Mouse (Mus musculus) forebrain, embryonic 15.5 days (tissue): ENCODE measurements at regions not wholly inside any gene's neighbourhood (a gene's known extent, or its start where the extent isn't known, plus 50 kb on each side); places are given as distances from the start of the nearest gene placed in this dataset.
"Not testable (repeated sequence)": the region's sequence is repeated elsewhere in the genome, so short reads cannot be mapped to it uniquely, and the experiment has no call there.

Experiments used
- ATAC-seq: fragments of 200-750 bp; cut with Nextera tagmentation; replicated peaks from 2 replicates; pipeline ENCODE4 v1.8.0; 2017; ENCODE audit warnings: mild to moderate bottlenecking, moderate TSS enrichment, moderate library complexity
- H3K27ac ChIP-seq: fragments of 300-500 bp; sonication (generic); replicated peaks from 2 replicates; pipeline ENCODE4 v1.5.1; 2015; ENCODE audit warnings: mild to moderate bottlenecking, inconsistent platforms
- H3K27me3 ChIP-seq: fragments of 300-500 bp; sonication (generic); 2 replicates; pipeline ENCODE4 v1.6.1; 2015; ENCODE audit warnings: inconsistent platforms
- H3K36me3 ChIP-seq: fragments of 300-500 bp; sonication (generic); 2 replicates; pipeline ENCODE4 v1.6.1; 2015; ENCODE audit warnings: mild to moderate bottlenecking, inconsistent platforms
- H3K4me1 ChIP-seq: fragments of 300-500 bp; sonication (generic); 2 replicates; pipeline ENCODE4 v1.6.1; 2015; ENCODE audit warnings: inconsistent platforms
- H3K4me2 ChIP-seq: fragments of 300-500 bp; sonication (generic); replicated peaks from 2 replicates; pipeline ENCODE4 v1.6.1; 2015; ENCODE audit warnings: mild to moderate bottlenecking, inconsistent platforms
- H3K4me3 ChIP-seq: fragments of 300-500 bp; sonication (generic); 2 replicates; pipeline ENCODE4 v1.5.1; 2015; ENCODE audit warnings: mild to moderate bottlenecking, inconsistent platforms
- H3K9ac ChIP-seq: fragments of 300-500 bp; sonication (generic); replicated peaks from 2 replicates; pipeline ENCODE4 v1.6.1; 2015; ENCODE audit warnings: mild to moderate bottlenecking, inconsistent platforms
- H3K9me3 ChIP-seq: fragments of 300-500 bp; sonication (generic); 2 replicates; pipeline ENCODE4 v1.6.1; 2016; ENCODE audit warnings: inconsistent platforms
- WGBS: fragments of 180-500 bp; shearing (Covaris S2); methylation state at CpG from one replicate; pipeline ENCODE4 v1.1.7; 2015; ENCODE audit warnings: mixed read lengths; 5-methylcytosine and 5-hydroxymethylcytosine counted together

DNA sequence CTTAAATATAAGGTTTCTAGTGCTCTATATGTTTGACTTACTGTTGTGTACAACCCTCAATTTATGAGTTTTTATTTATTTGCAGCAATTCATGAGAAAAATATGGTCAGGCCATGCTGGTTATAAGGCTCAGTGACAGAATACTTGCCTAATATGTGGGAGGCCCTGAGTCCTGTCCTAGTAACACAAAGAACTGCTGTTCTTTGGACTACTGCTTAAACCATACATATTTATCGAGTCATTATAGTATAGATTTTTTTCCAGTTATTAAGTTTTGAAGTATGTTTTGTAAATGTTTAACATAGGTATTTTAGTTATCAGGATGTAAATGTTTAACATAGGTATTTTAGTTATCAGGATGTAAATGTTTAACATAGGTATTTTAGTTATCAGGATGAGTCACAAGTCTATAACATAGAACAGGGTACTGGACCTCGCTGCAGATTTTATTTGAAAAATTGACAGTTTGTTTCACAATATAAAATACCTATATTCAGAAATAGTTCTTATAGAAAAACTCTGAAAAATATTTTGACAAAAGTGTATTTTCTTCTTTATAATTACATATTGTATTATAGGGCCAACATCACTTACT lies 607.4 kb downstream of the Epha7 start:
- Histone ChIP-seq H3K4me2 (no peak overlapping the region), H3K9ac (no peak overlapping the region), H3K4me3 (no peak overlapping the region), H3K36me3 (no peaks in the 10 kb centered on the region), H3K27ac (no peak overlapping the region), H3K4me1 (no peaks in the 10 kb centered on the region), H3K27me3 (no peaks in the 10 kb centered on the region), H3K9me3 (no peaks in the 10 kb centered on the region)
- no peak for ATAC-seq
- 90% methylated on average over 2 of the region's 2 CpGs for WGBS

DNA sequence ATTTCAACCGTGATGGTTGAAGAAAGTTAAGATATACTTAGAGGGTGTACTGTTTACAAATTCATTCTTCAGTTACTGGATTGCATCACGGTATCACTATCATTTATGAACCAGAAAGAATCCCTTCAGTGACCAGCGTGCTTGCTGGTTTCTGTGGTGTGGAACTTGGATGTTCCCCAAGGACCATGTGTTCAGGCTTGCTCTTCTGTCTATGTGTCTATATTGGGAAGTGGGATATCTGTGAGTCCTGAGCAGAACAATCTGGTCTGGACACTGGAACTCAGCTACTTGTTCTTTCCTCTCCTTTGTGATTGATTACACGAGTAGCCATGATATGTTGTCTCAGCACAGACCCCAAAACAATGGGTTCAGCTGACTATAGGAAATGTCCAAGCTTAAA lies 618.6 kb downstream of the Epha7 start:
- not testable (repeated sequence) for H3K27ac ChIP-seq, H3K27me3 ChIP-seq, H3K36me3 ChIP-seq, H3K4me1 ChIP-seq, H3K4me3 ChIP-seq, ATAC-seq, H3K4me2 ChIP-seq, H3K9me3 ChIP-seq, H3K9ac ChIP-seq
- 88% methylated on average over 4 of the region's 4 CpGs for WGBS

DNA sequence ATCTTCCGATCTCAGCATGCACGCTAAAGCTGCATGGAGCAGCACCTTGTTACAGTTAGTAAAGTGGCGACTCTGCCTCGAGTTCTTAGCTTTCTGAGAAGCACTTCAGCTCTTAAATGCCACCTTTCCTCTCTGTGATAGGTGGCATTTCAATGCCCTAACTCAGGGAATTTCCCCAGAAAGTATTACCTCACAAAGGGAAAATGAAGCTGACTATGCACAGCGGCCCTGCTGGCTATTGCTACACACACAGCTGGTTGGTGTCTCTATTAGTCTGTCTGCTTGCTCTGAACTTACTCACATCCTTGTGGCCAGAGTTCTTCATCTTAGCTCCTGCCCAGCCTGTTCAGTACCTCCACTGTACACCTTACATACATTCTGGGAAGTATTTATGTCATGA lies 650.4 kb downstream of the Epha7 start:
- Histone ChIP-seq H3K27ac (no peak overlapping the region), H3K4me2 (no peak overlapping the region), H3K4me3 (no peak overlapping the region), H3K27me3 (no peaks in the 10 kb centered on the region), H3K4me1 (no peaks in the 10 kb centered on the region), H3K9me3 (no peaks in the 10 kb centered on the region), H3K36me3 (no peaks in the 10 kb centered on the region), H3K9ac (no peak overlapping the region)
- WGBS, result 74% methylated on average over 5 of the region's 5 CpGs
- no peak for ATAC-seq

DNA sequence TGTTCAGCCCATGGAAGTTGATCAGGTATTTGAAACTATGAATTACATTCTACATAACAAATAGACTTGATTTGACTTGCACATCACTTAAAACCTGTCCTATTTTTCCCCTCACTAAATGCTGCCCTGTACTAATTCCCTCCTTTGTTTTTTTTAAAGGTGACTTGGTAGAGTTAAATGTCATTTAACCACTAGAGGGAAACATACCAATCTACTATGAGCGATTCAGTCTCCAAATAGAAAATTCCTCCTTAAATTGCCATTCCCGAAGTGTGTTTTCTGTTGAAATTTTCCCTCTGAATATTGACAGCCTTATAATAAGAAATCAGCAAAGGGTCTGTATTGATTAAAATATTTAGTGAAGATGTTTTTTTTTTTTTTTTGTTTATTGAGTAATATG lies 653.4 kb downstream of the Epha7 start:
- Histone ChIP-seq H3K9ac (no peak overlapping the region), H3K9me3 (no peaks in the 10 kb centered on the region), H3K27me3 (no peaks in the 10 kb centered on the region), H3K36me3 (no peaks in the 10 kb centered on the region), H3K4me3 (no peak overlapping the region), H3K4me1 (no peaks in the 10 kb centered on the region), H3K4me2 (no peak overlapping the region), H3K27ac (no peak overlapping the region)
- no peak for ATAC-seq
- WGBS, result 68% methylated on average over 2 of the region's 2 CpGs

DNA sequence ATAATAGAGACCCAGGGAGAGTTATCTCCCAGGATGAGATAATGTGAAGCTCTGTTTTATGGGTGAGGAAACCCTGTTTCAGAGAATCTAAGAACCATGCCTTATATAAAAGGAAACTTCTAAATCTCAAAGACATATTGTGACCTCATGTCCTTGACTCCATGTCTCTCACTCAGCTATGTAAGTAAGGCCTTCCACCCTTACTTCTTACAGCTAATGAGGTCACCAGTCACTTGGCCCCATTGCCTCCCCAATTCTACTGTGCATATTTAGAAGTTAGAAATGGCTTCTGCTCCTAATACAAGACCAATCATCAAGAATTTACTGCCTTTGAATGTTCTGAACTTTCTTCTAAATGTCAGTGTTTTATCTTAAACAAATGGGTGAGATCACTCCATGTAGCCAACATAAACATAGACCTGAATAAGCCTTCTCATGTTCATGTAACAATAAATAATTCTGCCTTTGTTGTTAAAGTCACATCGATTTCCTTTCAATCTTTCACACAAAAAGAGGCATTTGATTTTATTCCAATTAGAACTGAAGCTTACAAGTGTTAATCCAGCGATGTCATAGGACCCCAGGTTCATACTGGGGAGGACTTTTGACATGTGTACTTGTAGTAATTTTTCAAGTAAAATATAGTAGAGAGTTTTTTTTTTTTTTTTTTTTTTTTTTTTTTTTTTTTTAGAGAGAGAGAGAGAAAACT lies 667.6 kb downstream of the Epha7 start:
- H3K27me3 ChIP-seq, result no peaks in the 10 kb centered on the region

DNA sequence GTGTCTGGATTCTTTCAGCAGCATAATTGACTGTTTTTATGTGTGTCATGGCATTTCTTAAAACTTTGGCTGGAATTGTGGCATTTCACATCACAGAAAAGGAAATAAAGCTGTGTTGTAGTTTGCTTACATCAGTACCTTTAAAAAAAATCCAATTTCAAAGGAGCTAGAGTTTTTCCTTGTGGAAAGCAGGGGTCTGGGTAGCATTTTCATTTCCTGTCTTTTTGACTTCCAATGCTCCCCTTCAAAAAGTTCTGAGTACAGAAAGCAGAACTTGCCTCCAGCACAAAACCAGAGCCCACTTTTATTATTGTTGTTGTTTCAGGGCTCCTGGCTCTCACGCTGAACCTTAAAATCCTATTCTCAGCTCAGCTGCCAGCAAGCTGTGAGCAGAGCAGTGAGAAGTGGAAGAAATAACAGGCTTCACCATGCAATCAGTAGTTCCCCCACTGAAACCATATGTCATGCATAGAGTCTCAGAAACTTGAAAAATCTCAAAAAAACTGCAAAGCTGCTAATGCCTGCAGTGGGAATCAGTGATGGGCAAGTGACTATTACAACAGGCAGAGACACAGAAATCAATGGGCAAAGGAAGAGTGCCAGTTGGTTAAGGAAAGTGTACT lies 668.3 kb downstream of the Epha7 start:
- Histone ChIP-seq H3K9me3 (no peaks in the 10 kb centered on the region), H3K4me2 (no peak overlapping the region), H3K27me3 (no peaks in the 10 kb centered on the region), H3K4me3 (no peak overlapping the region), H3K27ac (no peak overlapping the region), H3K4me1 (no peaks in the 10 kb centered on the region), H3K36me3 (no peaks in the 10 kb centered on the region), H3K9ac (no peak overlapping the region)
- 37% methylated on average over 1 of the region's 1 CpGs for WGBS
- no peak; the same call in 1 of the 2 replicates for ATAC-seq

More for the DNA sequence above, 667.6 kb downstream of the Epha7 start:
- ATAC-seq, result no peak
- no peak overlapping the region for H3K9ac ChIP-seq
- H3K4me2 ChIP-seq, result no peak overlapping the region
- H3K36me3 ChIP-seq, result no peaks in the 10 kb centered on the region
- H3K4me3 ChIP-seq, result no peak overlapping the region
- H3K9me3 ChIP-seq, result no peaks in the 10 kb centered on the region
- WGBS, result 61% methylated on average over 2 of the region's 2 CpGs
- no peaks in the 10 kb centered on the region for H3K4me1 ChIP-seq
- no peak overlapping the region for H3K27ac ChIP-seq

DNA sequence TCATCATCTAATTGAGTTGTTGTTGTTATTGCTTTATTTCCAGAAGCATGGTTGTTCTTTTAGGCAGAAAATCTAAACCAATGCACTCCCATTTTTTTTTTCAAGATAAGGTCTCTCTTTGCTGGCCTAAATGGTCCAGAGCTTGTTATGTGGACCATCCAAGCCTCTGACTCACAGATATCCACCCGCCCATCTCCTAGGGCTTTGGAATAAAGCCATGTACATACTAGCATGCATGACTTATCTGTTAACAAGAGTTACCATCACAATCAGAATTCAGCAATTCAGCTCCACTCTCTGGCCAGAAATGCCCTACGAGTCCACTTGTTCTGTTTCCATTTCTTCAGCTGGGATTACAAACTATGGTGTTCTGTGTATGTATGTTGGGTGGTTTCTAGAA lies 669.5 kb downstream of the Epha7 start:
- Histone ChIP-seq H3K4me3 (no peak overlapping the region), H3K36me3 (no peaks in the 10 kb centered on the region), H3K9ac (no peak overlapping the region), H3K4me2 (no peak overlapping the region), H3K4me1 (no peaks in the 10 kb centered on the region), H3K27me3 (no peaks in the 10 kb centered on the region), H3K9me3 (no peaks in the 10 kb centered on the region), H3K27ac (no peak overlapping the region)
- no peak for ATAC-seq
- WGBS, result 90% methylated on average over 2 of the region's 2 CpGs

DNA sequence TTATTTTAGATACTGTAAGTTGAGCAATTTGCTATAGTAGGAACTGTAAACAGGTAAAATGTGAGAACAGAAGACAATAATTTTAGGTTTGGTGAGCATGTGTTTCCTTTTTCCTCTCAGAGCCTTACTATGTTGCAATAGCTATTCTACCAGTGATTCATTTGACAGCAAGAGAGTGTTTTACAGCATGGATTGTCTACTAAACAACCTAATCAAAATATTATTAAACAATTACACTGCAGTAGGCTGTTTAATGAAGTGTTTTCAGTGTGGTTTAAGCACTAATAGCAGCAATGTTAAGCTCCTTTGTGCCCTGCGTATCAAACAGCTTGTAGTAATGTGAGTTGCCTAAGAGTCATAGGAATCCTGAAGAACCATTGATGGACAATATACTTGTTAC lies 687.9 kb downstream of the Epha7 start:
- no peaks in the 10 kb centered on the region for H3K36me3 ChIP-seq
- H3K4me1 ChIP-seq, result no peaks in the 10 kb centered on the region
- no peaks in the 10 kb centered on the region for H3K9me3 ChIP-seq
- no peaks in the 10 kb centered on the region for H3K27me3 ChIP-seq
- no peak overlapping the region for H3K4me3 ChIP-seq
- no peak for ATAC-seq
- H3K9ac ChIP-seq, result no peak overlapping the region
- H3K27ac ChIP-seq, result no peak overlapping the region
- H3K4me2 ChIP-seq, result no peak overlapping the region
- WGBS, result 47% methylated on average over 1 of the region's 1 CpGs

DNA sequence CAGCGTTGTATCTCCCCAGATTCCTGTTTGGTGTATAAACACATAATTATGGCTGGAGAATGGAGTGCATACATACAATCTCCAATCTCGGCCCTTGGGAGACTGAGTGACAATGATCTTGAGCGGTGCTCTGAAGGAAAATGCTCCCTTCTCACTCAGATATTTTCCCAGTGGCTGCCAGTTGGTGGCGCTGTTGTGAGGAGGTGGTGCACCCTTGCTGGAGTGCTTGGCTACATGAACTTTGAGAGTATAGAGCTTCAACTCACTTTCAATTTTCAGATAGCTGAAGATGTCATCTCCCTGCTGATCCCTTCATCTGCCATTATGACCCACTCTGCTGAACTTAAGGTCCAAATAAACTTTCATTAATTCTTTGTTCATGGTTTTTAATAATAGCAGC lies 712.1 kb downstream of the Epha7 start:
- H3K4me2 ChIP-seq, result no peak overlapping the region
- no peak overlapping the region for H3K27ac ChIP-seq
- WGBS, result 60% methylated on average over 4 of the region's 4 CpGs
- H3K4me3 ChIP-seq, result no peak overlapping the region
- H3K4me1 ChIP-seq, result no peaks in the 10 kb centered on the region
- H3K9me3 ChIP-seq, result no peaks in the 10 kb centered on the region
- ATAC-seq, result no peak
- no peak overlapping the region for H3K9ac ChIP-seq
- H3K36me3 ChIP-seq, result no peaks in the 10 kb centered on the region
- H3K27me3 ChIP-seq, result no peaks in the 10 kb centered on the region

DNA sequence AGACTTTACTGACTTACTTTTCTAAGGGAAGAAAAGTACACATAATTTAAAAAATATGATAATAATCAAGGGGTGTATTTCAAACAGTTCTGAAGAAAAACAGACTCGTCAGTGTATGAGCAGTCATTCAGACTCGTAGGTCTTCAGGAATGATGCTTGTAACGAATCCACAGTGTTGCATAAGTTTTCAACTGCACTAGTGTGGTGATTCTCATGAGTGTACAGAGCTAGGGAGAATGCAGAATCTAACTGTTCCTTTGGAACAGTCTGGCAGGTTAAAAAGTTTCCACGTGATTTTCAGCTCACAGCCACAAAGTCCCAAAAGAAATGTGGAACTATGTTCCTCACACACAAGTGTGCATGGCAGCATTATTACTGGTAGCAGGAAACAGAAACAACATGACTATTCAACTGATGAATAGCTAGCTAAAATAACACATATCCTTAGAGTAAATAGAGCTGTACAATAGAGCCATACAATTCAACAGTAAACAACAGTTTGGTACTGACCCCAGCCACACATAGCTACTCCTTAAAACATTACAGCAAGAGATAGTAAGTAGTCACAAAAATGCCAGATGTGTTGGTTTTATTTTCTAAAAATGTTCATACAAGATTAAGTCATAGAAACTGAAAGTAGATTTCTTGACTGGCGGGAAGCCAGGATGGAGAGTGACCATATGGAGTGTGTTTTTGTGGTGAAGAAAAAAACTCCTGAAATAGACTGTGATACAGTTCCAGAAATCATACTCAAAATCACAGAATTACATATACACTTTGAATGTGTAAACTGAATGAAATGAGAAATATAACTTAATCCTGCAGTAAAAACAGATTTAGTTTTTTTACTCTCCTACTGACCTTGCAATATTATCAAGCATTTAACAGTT lies 713.1 kb downstream of the Epha7 start:
- no peaks in the 10 kb centered on the region for H3K36me3 ChIP-seq
- H3K27ac ChIP-seq, result no peak overlapping the region
- no peaks in the 10 kb centered on the region for H3K4me1 ChIP-seq
- WGBS, result 79% methylated on average over 5 of the region's 5 CpGs
- peak; percentile 63 for ATAC-seq
- H3K9ac ChIP-seq, result no peak overlapping the region
- H3K4me2 ChIP-seq, result no peak overlapping the region
- H3K27me3 ChIP-seq, result no peaks in the 10 kb centered on the region
- H3K9me3 ChIP-seq, result no peaks in the 10 kb centered on the region
- H3K4me3 ChIP-seq, result no peak overlapping the region
